Mouse (Mus musculus): ENCODE measurements around the gene Rsf1.

- TF ChIP-seq POLR2A (IDR thresholded peaks at IDR 0.05; ENCODE audit: insufficient read depth, low read length) (no peak), CTCF (IDR thresholded peaks at IDR 0.05; ENCODE audit: low read depth, low read length) (no peak)
Measured at GRCm38 (mm10) chr7:97631290-97631689, 51.6 kb downstream of the Rsf1 start.
